Mouse (Mus musculus): ENCODE measurements at regions not wholly inside any gene's neighbourhood (a gene's known extent, or its start where the extent isn't known, plus 50 kb on each side); places are given as distances from the start of the nearest gene placed in this dataset.

- no peaks in the 10 kb centered on the region for H3K27me3 ChIP-seq
- H3K36me3 ChIP-seq (ENCODE audit: poor library complexity, severe bottlenecking): no peaks in the 10 kb centered on the region
- no peak overlapping the region for H3K27ac ChIP-seq
- no peaks in the 10 kb centered on the region for H3K4me1 ChIP-seq
- 84% methylated on average over 15 of the region's 15 CpGs for WGBS
- H3K9ac ChIP-seq: no peak overlapping the region
- no peak overlapping the region for H3K4me3 ChIP-seq
- H3K9me3 ChIP-seq (replicated peaks): no peaks in the 10 kb centered on the region
- ATAC-seq: peak; percentile 86; the same call in 1 of the 2 replicates
- H3K4me2 ChIP-seq: no peak overlapping the region
Measured at GRCm38 (mm10) chr11:39733434-39734076, 961.4 kb downstream of the Mat2b start.

- H3K27ac ChIP-seq: no peak overlapping the region
- H3K9me3 ChIP-seq (replicated peaks): no peaks in the 10 kb centered on the region
- H3K4me2 ChIP-seq: no peak overlapping the region
- ATAC-seq: no peak
- no peak overlapping the region for H3K9ac ChIP-seq
- no peak overlapping the region for H3K4me3 ChIP-seq
- no peaks in the 10 kb centered on the region for H3K4me1 ChIP-seq
- no peaks in the 10 kb centered on the region for H3K36me3 ChIP-seq (ENCODE audit: poor library complexity, severe bottlenecking)
- H3K27me3 ChIP-seq: no peaks in the 10 kb centered on the region
Measured at GRCm38 (mm10) chr11:39723621-39724020, 971.4 kb downstream of the Mat2b start.

GRCm38 (mm10) chr11:39678521-39678920 lies 1016.5 kb downstream of the Mat2b start:
- ATAC-seq: no peak
- 85% methylated on average over 2 of the region's 2 CpGs for WGBS
- no peaks in the 10 kb centered on the region for H3K36me3 ChIP-seq (ENCODE audit: poor library complexity, severe bottlenecking)

DNA sequence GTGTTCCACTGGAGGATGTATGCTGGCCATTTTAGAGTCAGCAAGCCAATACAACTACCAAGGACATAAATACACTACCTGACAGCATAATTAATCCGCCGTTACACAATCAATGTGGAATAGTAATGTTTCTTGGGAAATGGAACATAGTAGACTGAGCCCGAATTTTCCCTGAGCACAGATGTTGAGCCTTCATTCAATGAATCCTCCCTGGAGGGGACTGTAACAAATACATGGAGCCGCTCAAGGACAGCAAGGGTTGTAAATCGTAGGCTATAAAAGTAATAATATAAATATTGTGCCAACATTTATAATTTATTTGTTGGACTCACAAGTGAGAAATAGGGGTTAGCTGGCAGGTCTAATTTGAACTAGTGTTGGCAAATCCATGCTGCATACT lies 1041.4 kb downstream of the Mat2b start:
- Histone ChIP-seq H3K27ac (no peak overlapping the region), H3K4me3 (no peak overlapping the region), H3K27me3 (no peaks in the 10 kb centered on the region), H3K9ac (no peak overlapping the region), H3K4me1 (no peaks in the 10 kb centered on the region), H3K9me3 (replicated peaks) (no peaks in the 10 kb centered on the region), H3K36me3 (ENCODE audit: poor library complexity, severe bottlenecking) (no peaks in the 10 kb centered on the region), H3K4me2 (no peak overlapping the region)
- WGBS: 96% methylated on average over 5 of the region's 5 CpGs
- no peak for ATAC-seq

More at GRCm38 (mm10) chr11:39678521-39678920, 1016.5 kb downstream of the Mat2b start:
- H3K4me2 ChIP-seq: no peak overlapping the region
- no peak overlapping the region for H3K9ac ChIP-seq
- no peak overlapping the region for H3K27ac ChIP-seq
- no peaks in the 10 kb centered on the region for H3K9me3 ChIP-seq (replicated peaks)
- no peaks in the 10 kb centered on the region for H3K27me3 ChIP-seq
- no peak overlapping the region for H3K4me3 ChIP-seq
- no peaks in the 10 kb centered on the region for H3K4me1 ChIP-seq

DNA sequence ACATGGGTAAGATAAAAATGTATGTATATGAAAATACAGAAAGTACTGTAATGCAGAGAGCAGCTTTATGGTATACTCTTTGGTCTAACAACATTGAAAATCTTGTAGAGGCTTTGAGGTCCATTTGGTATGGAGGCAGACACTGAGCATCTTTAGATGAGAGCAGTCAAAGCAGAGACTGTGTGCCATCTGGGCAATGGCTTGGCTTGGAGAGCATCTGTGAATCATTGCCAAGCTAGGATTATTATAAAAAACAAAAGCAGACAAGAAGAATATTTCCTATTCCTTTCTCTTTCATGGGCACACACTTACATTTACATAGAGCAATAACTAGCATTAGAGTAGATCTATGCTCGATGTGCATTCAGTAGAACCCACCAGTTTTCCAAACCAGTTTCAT lies 1075.6 kb downstream of the Mat2b start:
- Histone ChIP-seq H3K27me3 (no peaks in the 10 kb centered on the region), H3K4me3 (no peak overlapping the region), H3K4me1 (no peaks in the 10 kb centered on the region), H3K36me3 (ENCODE audit: poor library complexity, severe bottlenecking) (no peaks in the 10 kb centered on the region), H3K9ac (no peak overlapping the region), H3K4me2 (no peak overlapping the region), H3K9me3 (replicated peaks) (no peaks in the 10 kb centered on the region), H3K27ac (no peak overlapping the region)
- ATAC-seq: no peak
- 95% methylated on average over 1 of the region's 1 CpGs for WGBS

- no peaks in the 10 kb centered on the region for H3K27me3 ChIP-seq
- ATAC-seq: no peak
- no peak overlapping the region for H3K4me3 ChIP-seq
- H3K4me2 ChIP-seq: no peak overlapping the region
- H3K27ac ChIP-seq: no peak overlapping the region
- H3K9ac ChIP-seq: no peak overlapping the region
- H3K9me3 ChIP-seq (replicated peaks): no peaks in the 10 kb centered on the region
- 88% methylated on average over 3 of the region's 3 CpGs for WGBS
- H3K36me3 ChIP-seq (ENCODE audit: poor library complexity, severe bottlenecking): no peaks in the 10 kb centered on the region
- H3K4me1 ChIP-seq: no peaks in the 10 kb centered on the region
Measured at GRCm38 (mm10) chr11:39615843-39616242, 1079.2 kb downstream of the Mat2b start.

- H3K27ac ChIP-seq: peak overlapping the region; percentile 25; the same call in 1 of the 2 replicates
- peaks cover 27% of the 10 kb centered on the region for H3K4me1 ChIP-seq
- 3% methylated on average over 4 of the region's 4 CpGs for WGBS
- no peaks in the 10 kb centered on the region for H3K9me3 ChIP-seq (replicated peaks)
- peak; percentile 87 for ATAC-seq
- H3K4me2 ChIP-seq: peak overlapping the region; percentile 27
- no peaks in the 10 kb centered on the region for H3K36me3 ChIP-seq (ENCODE audit: poor library complexity, severe bottlenecking)
- H3K4me3 ChIP-seq: no peak overlapping the region
- H3K9ac ChIP-seq: no peak overlapping the region
- no peaks in the 10 kb centered on the region for H3K27me3 ChIP-seq
Measured at GRCm38 (mm10) chr11:39596479-39596878, 1098.5 kb downstream of the Mat2b start.

DNA sequence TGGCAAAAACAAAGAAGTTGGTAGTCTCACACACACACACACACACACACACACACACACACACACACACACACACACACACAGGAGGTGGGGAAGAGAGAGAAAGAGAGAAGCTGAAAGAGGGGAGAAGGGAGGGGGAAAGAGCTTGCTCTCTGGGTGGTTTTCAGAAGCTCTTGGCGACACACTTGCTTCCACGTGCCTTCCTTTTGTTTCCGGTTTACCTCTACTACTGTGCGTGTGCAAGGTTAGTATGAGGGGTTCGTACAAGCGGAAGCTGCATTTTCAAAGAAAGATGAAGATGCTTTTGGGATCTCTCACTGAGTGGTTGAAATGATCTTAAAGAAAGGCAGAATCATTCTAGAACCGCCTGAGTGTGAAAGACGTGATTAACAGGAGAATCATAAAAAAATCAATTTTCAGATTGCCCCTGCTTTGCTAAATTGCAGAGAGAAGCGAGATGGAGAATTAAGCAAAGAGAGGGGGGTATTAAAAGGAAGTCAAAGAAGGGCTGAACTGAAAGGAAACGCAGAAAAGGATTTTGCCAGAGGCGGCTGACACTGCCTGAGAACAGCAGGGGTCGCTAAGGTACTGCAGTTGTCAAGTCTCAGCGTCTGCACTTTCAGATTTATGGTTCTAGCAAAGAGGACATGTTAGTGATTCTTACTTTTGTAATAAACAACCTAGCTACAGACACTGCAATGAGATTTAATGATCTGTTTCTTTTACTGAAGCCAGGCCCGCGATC lies 1106.2 kb downstream of the Mat2b start:
- peak overlapping the region; percentile 19 for H3K4me3 ChIP-seq
- peak; percentile 86 for ATAC-seq

DNA sequence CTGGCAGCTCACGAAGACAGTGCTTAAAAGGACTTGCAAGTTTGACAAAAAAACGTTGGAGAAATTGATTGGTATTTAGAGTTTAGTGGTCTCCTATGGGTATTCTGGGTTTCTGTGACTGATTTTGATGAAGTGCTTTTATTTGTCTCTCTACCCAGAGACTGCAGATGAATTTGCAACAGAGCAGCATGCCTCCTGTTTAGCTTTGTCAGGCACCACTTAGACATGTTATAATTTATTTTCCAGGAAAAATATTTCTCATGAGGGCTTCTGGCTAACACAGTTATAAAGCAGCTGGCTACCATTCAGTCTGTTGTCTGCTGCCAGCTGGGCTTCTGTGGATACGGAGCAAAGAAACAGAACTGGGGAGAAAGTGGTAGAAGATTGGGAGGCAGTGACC lies 1136.7 kb downstream of the Mat2b start:
- Histone ChIP-seq H3K36me3 (ENCODE audit: poor library complexity, severe bottlenecking) (no peaks in the 10 kb centered on the region), H3K9me3 (replicated peaks) (no peaks in the 10 kb centered on the region), H3K4me3 (no peak overlapping the region), H3K27ac (no peak overlapping the region), H3K4me1 (no peaks in the 10 kb centered on the region), H3K27me3 (no peaks in the 10 kb centered on the region), H3K4me2 (no peak overlapping the region), H3K9ac (no peak overlapping the region)
- 58% methylated on average over 3 of the region's 3 CpGs for WGBS
- ATAC-seq: no peak

More for the DNA sequence above, 1106.2 kb downstream of the Mat2b start:
- 9% methylated on average over 15 of the region's 15 CpGs for WGBS
- Histone ChIP-seq H3K4me2 (peak overlapping the region; percentile 44), H3K9ac (peak overlapping the region; percentile 14; the same call in 1 of the 2 replicates), H3K36me3 (ENCODE audit: poor library complexity, severe bottlenecking) (no peaks in the 10 kb centered on the region), H3K4me1 (no peaks in the 10 kb centered on the region), H3K27ac (no peak overlapping the region), H3K27me3 (no peaks in the 10 kb centered on the region), H3K9me3 (replicated peaks) (no peaks in the 10 kb centered on the region)

DNA sequence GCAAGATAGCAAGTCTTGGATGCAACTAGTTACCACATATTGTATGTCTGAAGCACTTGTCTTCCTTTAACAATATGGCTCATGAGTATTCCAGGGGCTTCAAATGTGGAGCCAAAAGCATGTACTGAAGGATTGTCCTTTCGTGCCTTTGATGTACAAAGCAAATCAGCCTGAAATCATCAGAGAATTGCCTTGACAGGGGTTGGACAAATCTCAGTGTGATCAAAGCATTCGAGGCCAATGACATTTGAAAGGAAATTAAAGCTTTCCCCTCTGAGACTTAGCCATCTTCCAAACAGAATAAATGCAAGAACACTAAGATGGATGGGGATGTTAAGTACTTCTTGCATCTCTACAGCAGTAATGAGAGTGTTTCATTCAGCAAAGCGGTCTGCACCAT lies 1144.9 kb downstream of the Mat2b start:
- no peak overlapping the region for H3K4me2 ChIP-seq
- H3K9ac ChIP-seq: no peak overlapping the region
- no peak overlapping the region for H3K4me3 ChIP-seq
- H3K36me3 ChIP-seq (ENCODE audit: poor library complexity, severe bottlenecking): no peaks in the 10 kb centered on the region
- H3K4me1 ChIP-seq: no peaks in the 10 kb centered on the region
- no peaks in the 10 kb centered on the region for H3K27me3 ChIP-seq
- WGBS: 60% methylated on average over 3 of the region's 3 CpGs
- no peak for ATAC-seq
- H3K27ac ChIP-seq: no peak overlapping the region
- H3K9me3 ChIP-seq (replicated peaks): no peaks in the 10 kb centered on the region

DNA sequence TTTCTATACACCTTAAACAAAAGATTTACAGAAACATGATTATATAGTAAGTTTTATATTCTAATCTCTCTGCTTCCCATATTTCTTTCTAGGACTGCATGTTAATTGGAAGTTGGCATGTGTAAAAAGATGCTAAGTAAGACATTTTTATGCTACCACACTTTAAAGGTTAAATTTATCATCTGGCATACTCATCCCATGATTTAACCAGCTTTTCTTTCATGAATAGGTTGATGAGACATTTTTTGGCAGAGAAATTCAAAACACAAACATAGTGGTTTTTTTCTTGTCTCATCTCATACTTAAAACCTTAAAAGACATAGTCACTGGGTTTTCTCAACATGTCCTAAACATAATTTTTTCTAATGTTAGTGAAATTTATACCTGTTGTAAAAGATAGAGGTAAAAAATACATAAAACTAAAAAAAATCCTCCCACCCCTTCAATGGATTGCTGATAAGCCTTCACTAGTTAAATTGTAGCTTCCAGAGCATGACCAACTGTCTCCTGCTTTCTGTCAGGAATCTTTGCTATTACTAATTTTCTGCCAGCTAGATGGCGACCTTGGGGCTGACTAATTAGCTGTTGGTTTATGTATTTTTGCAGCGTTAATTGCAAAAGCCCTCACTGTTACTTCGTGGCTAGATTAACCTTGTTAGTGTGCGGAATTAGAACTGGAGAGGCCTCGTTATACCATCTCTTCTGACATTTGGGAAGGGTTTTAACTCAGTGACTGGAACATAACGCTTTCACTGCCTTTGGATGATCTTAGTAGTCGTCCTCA lies 1169.9 kb downstream of the Mat2b start:
- ATAC-seq: no peak
- H3K4me3 ChIP-seq: no peak overlapping the region
- no peak overlapping the region for H3K9ac ChIP-seq
- no peaks in the 10 kb centered on the region for H3K9me3 ChIP-seq (replicated peaks)
- no peaks in the 10 kb centered on the region for H3K27me3 ChIP-seq
- WGBS: 18% methylated on average over 7 of the region's 7 CpGs
- no peak overlapping the region for H3K27ac ChIP-seq
- no peak overlapping the region for H3K4me2 ChIP-seq
- peaks cover 3% of the 10 kb centered on the region; the same call in 1 of the 2 replicates for H3K4me1 ChIP-seq
- no peaks in the 10 kb centered on the region for H3K36me3 ChIP-seq (ENCODE audit: poor library complexity, severe bottlenecking)

DNA sequence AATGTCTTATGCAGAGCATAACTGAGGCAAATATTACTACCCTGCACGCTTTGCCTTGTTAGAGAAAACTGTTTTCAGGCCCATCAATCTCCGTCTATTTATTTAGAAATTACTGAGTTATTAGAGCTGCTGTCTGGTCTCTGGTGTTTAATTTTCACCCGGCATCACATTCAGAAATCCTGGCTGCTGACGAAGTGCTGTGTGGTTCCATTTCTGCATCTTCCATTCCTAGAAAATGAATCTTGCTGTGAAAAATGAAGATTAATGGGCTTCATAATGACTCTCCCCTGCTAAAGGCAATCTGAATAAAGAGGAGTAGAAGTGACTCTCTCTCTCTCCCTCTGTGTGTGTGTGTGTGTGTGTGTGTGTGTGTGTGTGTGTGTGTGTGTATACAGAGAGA lies 1199.8 kb downstream of the Mat2b start:
- no peak for ATAC-seq
- Histone ChIP-seq H3K9ac (no peak overlapping the region), H3K36me3 (ENCODE audit: poor library complexity, severe bottlenecking) (no peaks in the 10 kb centered on the region), H3K9me3 (replicated peaks) (no peaks in the 10 kb centered on the region), H3K4me2 (no peak overlapping the region), H3K4me3 (no peak overlapping the region), H3K27ac (no peak overlapping the region), H3K27me3 (no peaks in the 10 kb centered on the region), H3K4me1 (no peaks in the 10 kb centered on the region)
- 82% methylated on average over 4 of the region's 4 CpGs for WGBS

Data from forebrain, embryonic 13.5 days (tissue).